Mouse (Mus musculus) spleen, postnatal 4 days (tissue): Measurements from ENCODE around the gene Foxb1.

Source experiments
- DNase-seq, 2 experiments: peaks; one replicate each; pipeline ENCODE4 v3.0.0; 2022; ENCODE audit warnings: low spot score in 2 of 2

The Foxb1 gene

GRCm38 (mm10) chr9:69760371-69761301 lies at the start of gene Foxb1:
TSS of gene Foxb1 (minus strand) at chr9:69760940.
- DNase-seq, result no peak

DNA sequence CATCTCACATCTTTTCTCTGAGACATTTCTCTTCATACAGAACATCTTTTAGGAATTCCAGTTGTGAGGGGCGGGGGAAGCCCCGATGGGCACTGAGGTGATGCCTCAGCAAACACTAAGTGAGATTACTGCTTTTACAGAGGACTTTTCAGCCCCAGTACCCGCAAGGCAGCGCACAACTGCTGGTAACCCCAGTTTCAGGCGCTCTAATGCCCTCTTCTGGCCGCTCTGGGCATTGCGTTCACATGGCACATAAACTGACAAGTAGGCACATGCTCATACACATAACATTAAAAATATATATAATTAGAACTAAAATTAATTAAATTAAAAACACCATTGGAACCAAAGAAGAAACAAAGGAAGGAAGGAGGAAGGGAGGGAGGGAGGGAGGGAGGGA lies 29.8 kb upstream of the Foxb1 start:
- peak; percentile 22 to 65 for DNase-seq

GRCm38 (mm10) chr9:69779996-69780395 lies 19.3 kb upstream of the Foxb1 start:
- DNase-seq, result no peak

DNA sequence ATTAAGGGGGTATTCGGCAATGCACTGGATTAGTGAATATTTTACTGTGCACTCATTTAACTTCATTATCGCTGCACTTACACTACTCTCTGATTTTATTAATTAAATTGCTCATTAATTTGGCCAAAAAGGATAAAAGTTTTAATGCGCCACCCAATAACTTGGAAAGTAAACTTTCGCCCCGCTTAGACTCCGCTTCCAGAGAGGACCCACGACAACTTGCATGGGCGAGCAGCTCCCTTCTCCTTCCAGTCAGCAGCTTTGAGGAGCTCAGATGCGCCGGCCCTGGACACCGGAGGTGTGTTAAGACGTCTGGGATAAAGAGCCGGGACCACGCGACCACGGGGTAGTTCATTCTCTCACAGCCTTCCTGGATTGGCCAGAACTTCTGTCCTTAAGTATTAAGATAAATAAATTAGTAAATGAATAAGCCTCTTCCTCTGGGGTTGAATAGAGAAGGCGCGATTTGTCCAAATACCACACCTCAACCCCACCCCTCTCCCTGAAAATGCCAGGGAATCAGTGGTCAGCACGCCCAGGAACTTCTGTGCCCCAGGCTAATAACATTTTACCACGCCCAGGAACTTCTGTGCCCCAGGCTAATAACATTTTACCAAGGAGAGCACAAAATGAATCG lies 9.3 kb upstream of the Foxb1 start:
- no peak for DNase-seq

DNA sequence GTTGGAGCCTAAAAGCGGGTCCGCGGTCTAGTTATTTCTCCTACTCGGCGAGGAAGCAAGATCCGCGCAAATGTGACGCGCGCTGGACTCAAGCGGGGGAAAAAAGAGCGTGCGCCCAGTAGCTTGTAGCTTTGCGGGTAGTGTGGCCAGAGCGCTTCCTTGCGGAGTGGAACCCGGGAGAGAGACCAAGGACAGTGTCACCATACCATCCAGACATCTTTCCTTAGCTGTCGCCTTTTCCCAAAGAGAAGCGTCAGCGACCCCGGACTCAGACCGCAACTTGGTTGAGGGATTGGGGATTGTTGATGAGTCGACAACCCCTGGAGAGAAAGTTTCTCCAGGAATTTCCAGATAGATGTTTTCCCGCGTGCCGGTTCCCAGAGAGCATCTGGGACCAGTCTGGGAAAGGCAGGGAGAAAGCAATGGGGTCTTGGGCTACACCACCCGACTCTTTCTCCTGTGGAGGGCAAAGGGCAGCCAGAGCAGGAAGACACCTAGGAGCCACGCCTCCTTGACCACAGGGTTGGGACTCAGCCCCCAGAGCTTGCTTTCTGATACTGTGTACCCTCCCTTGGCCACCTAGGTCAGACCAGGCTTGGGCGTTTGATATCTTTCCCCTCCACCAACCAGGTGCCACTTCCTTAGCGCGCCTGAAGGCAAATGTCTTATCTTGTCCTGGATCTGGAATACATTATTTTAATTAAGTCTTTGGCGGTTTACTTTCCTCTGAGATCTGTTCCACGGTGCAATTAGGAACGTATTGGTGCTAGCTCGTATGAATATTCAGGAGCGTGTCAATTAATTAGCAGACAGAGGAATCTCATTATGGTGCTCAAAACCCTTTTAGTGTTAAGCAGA lies 8.6 kb upstream of the Foxb1 start:
- DNase-seq, result no peak

- no peak for DNase-seq
These were observed 7.6 kb upstream of the Foxb1 start for GRCm38 (mm10) chr9:69768136-69768875.

GRCm38 (mm10) chr9:69767421-69767820 lies 6.7 kb upstream of the Foxb1 start:
- DNase-seq, result no peak

DNA sequence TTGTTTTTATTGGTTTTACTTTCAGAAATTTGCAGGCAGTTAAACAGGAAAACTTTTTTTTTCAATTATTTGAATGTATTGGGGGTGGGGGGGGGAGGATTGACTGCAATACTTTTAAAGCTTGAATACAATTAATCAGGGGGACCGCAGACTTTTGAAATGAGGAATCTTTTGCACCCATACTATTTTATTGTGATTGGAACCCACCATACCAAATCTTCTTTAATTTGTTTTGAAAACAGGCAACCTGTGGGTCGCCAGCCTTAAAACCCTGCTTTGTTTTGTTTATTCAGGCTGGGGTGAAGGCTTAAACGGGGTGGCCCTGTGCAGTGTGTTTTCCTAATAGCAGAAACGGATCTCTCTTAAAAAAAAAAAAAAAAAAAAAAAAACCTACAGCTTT lies 6.2 kb upstream of the Foxb1 start:
- DNase-seq, result no peak

DNA sequence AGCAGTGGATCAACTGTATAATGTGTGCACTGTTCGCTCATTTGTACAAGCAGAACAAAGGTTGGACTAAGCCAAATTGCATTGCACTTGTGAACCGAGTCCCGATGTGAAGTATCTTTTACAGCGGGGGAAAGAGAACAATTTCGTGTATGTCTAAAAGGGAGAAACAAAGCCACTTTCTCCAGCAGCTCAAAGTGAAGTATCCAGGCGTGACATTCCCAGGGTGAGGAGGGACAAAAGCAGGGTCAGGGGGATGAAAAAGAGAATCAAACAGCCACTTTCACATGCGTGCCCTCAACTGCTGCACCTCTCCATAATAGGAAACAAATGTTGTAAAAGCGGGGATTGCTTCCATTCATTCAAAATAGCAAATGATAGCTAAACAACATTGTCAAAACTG lies 5.6 kb upstream of the Foxb1 start:
- DNase-seq, result no peak

DNA sequence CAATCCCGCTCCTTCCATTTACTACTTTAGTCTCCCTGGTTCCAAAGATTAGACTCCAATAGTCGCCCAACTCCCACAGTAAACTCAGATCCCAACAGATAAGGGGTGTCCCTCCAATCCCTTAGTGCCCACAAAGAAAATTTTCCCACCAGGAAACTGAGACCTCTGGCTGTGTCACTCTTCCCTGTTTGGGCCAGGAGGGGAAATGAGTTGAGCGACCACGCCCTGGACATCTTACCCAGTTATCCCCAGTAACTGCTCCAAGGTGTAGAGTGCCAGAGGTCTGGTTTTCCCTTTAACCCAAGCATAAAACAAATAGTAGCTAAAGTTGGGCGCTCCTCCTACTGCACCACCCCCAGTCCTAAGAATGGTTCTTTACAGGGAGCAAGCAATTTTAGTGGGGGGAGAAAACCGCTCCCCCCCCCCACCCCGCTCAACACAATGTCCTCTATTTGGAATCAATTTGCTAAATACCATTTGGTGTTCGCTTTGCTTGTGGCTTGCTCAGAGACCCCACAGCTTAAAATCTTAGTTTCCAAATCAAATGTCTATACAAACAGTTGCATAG lies 4.8 kb upstream of the Foxb1 start:
- no peak for DNase-seq

DNA sequence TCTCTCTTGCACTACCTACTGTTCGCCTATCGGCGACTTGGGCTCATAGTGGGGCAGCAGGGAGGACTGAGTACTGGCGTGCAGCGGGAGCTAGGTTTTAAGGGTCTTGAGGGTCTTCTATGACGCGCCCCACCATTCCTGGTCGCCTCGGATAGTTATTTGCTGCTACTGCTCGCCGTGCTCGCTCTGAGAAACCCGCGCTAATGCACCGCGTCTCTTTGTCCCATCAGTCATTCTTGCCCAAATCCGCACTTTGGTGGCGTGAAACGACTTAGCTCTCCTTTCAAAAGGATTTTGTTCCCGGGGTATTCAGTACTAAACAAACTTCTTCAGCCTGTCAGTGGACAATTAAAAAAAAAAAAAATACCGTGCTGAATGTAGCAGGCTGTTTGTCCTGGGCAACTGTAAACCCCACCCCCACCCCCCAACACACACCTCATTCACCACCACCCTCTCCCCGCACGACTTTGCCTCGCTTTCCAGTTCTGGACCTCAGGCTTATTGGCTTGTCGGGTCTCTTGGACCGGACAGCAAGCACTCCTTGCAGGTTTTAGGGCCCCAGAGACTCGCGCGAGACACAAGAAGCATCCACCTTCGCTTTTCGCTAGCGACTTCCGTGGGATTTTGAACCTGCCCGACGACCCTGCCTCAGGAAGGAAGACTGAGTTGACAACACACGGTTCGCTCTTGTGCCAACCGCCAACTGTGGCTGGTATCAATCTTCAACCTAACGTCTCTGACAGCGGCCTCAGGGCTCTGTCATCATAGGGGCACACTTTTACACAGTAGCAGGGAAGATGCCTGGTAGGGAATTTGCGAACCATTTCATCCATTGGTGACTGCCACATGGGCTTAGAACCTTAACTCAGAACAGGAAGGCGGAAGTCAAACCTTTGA lies 4.1 kb upstream of the Foxb1 start:
- DNase-seq, result no peak

DNA sequence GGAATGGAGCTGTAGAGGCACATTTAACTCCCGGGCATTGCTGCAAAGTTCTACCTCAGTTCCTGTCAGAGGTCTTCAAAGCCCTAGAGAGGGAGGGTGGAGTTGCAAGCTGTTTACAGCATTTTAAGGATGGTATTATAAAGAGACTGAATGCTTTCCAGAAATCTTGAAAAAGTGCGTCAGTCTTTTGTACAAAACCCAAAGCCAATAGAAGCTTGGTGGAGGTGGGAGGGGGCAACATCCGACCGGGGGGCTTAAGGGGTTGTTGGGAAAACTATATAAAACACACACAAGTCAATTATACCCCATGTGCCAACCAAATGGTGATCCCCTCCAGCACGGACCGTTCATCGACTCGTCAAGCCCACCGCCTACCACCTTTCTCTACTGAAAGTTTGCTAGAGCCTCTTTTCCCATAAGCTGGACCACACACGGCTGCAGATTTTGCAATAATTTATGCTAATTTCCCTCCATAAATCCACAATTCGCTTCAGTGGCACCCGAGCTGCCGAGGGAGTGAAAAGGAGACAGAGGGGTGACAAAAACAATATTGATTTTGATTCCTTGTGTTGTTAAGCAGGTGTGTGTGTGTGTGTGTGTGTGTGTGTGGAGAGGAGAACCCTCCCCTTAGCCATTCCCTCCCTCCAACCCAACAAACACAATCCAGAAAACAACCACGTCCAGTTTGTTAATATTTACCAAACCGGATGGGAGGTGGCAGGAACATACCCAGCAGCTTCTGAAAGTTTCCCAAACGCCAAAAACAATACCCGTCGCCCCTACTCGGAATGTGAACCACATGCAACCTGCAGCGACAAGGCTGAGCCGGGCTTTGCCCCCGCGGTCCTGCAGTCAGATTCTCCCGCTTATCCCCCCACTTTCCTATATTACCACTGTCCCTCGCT lies 3.2 kb upstream of the Foxb1 start:
- DNase-seq, result no peak

GRCm38 (mm10) chr9:69762703-69763102 lies 2.0 kb upstream of the Foxb1 start:
- DNase-seq, result no peak

DNA sequence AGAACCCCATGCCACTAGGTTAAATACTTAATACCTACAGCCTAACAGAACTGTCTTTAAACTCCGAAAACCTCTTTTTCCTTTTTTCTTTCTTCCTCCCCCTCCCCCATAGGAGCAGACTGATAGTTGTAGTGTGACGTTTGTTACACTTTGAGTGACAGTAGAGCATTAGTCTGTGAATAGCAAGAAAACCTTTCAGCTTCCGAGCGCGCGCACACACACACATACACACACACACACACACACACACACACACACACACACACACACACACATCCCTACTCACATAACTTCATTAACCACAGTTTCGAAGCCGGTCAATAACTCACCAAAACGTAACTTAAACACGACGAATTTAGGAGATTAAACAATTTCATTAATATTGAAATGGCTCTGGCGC lies 1.5 kb upstream of the Foxb1 start:
- DNase-seq, result no peak

GRCm38 (mm10) chr9:69761569-69761968 lies 829 bp upstream of the Foxb1 start:
- DNase-seq, result no peak

- no peak for DNase-seq
These were observed 969 bp downstream of the Foxb1 start for GRCm38 (mm10) chr9:69759721-69760221.

DNA sequence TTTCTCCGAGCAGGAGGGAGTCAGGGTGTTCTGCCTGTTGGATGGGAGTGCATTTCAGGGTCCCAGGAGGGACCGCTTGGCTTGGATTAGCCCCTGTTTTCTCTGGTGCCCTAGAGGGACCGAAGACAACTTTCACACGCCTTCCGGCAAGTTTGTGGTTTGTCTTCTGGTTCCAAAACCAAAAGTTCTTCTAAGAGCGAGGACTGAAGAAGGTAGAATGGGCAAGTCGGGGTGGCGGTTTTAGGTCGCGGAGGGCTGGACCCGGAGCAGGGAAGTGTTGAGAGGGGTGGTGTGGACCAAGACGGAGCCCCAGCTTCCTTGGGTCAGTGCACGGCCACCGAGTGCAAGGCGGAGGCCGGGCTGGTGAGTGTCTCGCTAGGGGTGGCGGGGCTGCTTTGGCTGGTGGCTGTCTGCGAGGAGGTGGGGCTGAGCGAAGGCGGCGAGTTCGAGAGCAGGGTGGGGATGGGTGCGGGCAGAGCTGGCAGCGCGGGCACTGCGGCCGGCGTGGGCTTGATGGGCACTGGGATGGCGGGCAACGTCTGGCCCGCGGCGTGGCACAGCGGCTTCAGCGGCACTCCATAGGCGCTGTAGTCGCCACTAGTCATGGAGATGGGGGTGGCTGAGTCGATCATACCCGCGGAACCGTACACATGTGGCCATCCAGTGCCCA lies 1.7 kb downstream of the Foxb1 start:
- DNase-seq, result no peak

- DNase-seq, result no peak
These were observed 2.2 kb downstream of the Foxb1 start for GRCm38 (mm10) chr9:69758506-69758905.
